Mouse (Mus musculus) MEL (cell line): ENCODE data around the gene Thap3. TPM values are rescaled to one million over a fixed set of nuclear protein-coding genes. Genes with fewer than 3 reads are reported as not detected.
A peak's percentile ranks its signal among the peaks of the same experiment; 100 is the strongest.

Experiments
- DNase-seq: peaks from one replicate; pipeline ENCODE4 v3.0.0; 2011; ENCODE audit warnings: low read depth, low spot score
- H3K27ac ChIP-seq: 2 replicates; pipeline ENCODE4 v1.5.1; 2012; ENCODE audit warnings: low read depth, mild to moderate bottlenecking, control low read depth, low read length, moderate library complexity; ENCODE audit not compliant: control insufficient read depth
- H3K27me3 ChIP-seq, 2 experiments: fragments of 150-350 bp in 1 of 2; sonication (generic) in 1 of 2; 2 replicates each; pipeline ENCODE4 v1.6.1; 2012; ENCODE audit warnings: low read length in 2 of 2, mild to moderate bottlenecking in 2 of 2, improper control_type of control experiment in 1 of 2, moderate library complexity in 1 of 2; ENCODE audit not compliant: insufficient read depth in 2 of 2, control insufficient read depth in 1 of 2
- H3K36me3 ChIP-seq, 2 experiments: 2 replicates each; pipeline ENCODE4 v1.6.1; 2012 to 2014; ENCODE audit warnings: low read length in 2 of 2, improper control_type of control experiment in 1 of 2, inconsistent platforms in 1 of 2, mild to moderate bottlenecking in 1 of 2; ENCODE audit not compliant: insufficient read depth in 2 of 2, control insufficient read depth in 1 of 2
- H3K4me1 ChIP-seq, 2 experiments: fragments of 150-350 bp in 1 of 2; sonication (generic) in 1 of 2; 2 replicates each; pipeline ENCODE4 v1.6.1; 2012; ENCODE audit warnings: low read length in 2 of 2, improper control_type of control experiment in 1 of 2, mild to moderate bottlenecking in 1 of 2; ENCODE audit not compliant: insufficient read depth in 2 of 2, control insufficient read depth in 1 of 2
- H3K4me3 ChIP-seq, 2 experiments: fragments of 150-350 bp in 1 of 2; sonication (generic) in 1 of 2; 2 replicates each; pipeline ENCODE4 v1.5.1; 2012; ENCODE audit warnings: low read depth in 2 of 2, low read length in 2 of 2, mild to moderate bottlenecking in 2 of 2, moderate library complexity in 2 of 2, control low read depth in 1 of 2, improper control_type of control experiment in 1 of 2; ENCODE audit not compliant: control insufficient read depth in 1 of 2, insufficient read depth in 1 of 2
- H3K79me2 ChIP-seq: 2 replicates; pipeline ENCODE4 v1.6.1; 2012; ENCODE audit warnings: mild to moderate bottlenecking, low read length, moderate library complexity; ENCODE audit not compliant: control insufficient read depth, poor library complexity, insufficient read depth
- H3K9ac ChIP-seq: 2 replicates; pipeline ENCODE4 v1.6.1; 2012; ENCODE audit warnings: low read depth, mild to moderate bottlenecking, control low read depth, low read length, moderate library complexity; ENCODE audit not compliant: control insufficient read depth, poor library complexity, severe bottlenecking
- H3K9me3 ChIP-seq: fragments of 150-350 bp; sonication (generic); replicated peaks from 2 replicates; pipeline ENCODE4 v1.6.1; 2012; ENCODE audit warnings: mild to moderate bottlenecking, low read length, improper control_type of control experiment, moderate library complexity; ENCODE audit not compliant: insufficient read depth
- CHD2 ChIP-seq: IDR thresholded peaks from 2 replicates; pipeline ENCODE4 v1.6.1; 2011; ENCODE audit warnings: low read length, improper control_type of control experiment
- CTCF ChIP-seq, 3 experiments: IDR thresholded peaks in 2 of 3; conservative IDR thresholded peaks in 1 of 3; 2 replicates each; pipeline ENCODE4 v1.5.1; 2011 to 2012; ENCODE audit warnings: low read length in 3 of 3, low read depth in 2 of 3, mild to moderate bottlenecking in 2 of 3, improper control_type of control experiment in 1 of 3, inconsistent platforms in 1 of 3, mixed read lengths in 1 of 3, moderate library complexity in 1 of 3; ENCODE audit not compliant: control insufficient read depth in 1 of 3, insufficient read depth in 1 of 3, poor library complexity in 1 of 3, severe bottlenecking in 1 of 3
- E2F4 ChIP-seq: IDR thresholded peaks from 2 replicates; pipeline ENCODE4 v1.6.1; 2011; ENCODE audit warnings: low read depth, low read length, improper control_type of control experiment, borderline replicate concordance
- ELF1 ChIP-seq: IDR thresholded peaks from 2 replicates; pipeline ENCODE4 v1.6.1; 2014; ENCODE audit warnings: low read depth, mild to moderate bottlenecking, inconsistent platforms, low read length, improper control_type of control experiment, moderate library complexity
- ETS1 ChIP-seq: IDR thresholded peaks from 2 replicates; pipeline ENCODE4 v1.6.1; 2012; ENCODE audit warnings: low read depth, mild to moderate bottlenecking, inconsistent platforms, low read length, improper control_type of control experiment, moderate library complexity
- GATA1 ChIP-seq: IDR thresholded peaks from 2 replicates; pipeline ENCODE4 v1.6.1; 2011; ENCODE audit warnings: low read depth, low read length, improper control_type of control experiment
- JUND ChIP-seq: IDR thresholded peaks from 2 replicates; pipeline ENCODE4 v1.6.1; 2011; ENCODE audit warnings: low read depth, mild to moderate bottlenecking, improper control_type of control experiment, low read length
- KAT2A ChIP-seq: conservative IDR thresholded peaks from 2 replicates; pipeline ENCODE4 v1.6.1; 2012; ENCODE audit warnings: low read depth, low read length, improper control_type of control experiment, inconsistent platforms
- MAFK ChIP-seq: IDR thresholded peaks from 2 replicates; pipeline ENCODE4 v1.6.1; 2011; ENCODE audit warnings: low read depth, mild to moderate bottlenecking, low read length, improper control_type of control experiment, borderline replicate concordance
- MAX ChIP-seq: IDR thresholded peaks from 2 replicates; pipeline ENCODE4 v1.6.1; 2011; ENCODE audit warnings: low read length, improper control_type of control experiment
- MAZ ChIP-seq: IDR thresholded peaks from 2 replicates; pipeline ENCODE4 v1.6.1; 2012; ENCODE audit warnings: low read depth, mild to moderate bottlenecking, inconsistent platforms, low read length, improper control_type of control experiment
- MXI1 ChIP-seq: IDR thresholded peaks from 2 replicates; pipeline ENCODE4 v1.6.1; 2011; ENCODE audit warnings: mild to moderate bottlenecking, low read depth, low read length, improper control_type of control experiment
- MYB ChIP-seq: IDR thresholded peaks from 2 replicates; pipeline ENCODE4 v1.6.1; 2011; ENCODE audit warnings: mild to moderate bottlenecking, low read depth, low read length, improper control_type of control experiment
- NRF1 ChIP-seq: IDR thresholded peaks from 2 replicates; pipeline ENCODE4 v1.6.1; 2014; ENCODE audit warnings: low read depth, mild to moderate bottlenecking, inconsistent platforms, low read length, improper control_type of control experiment, moderate library complexity; ENCODE audit not compliant: poor library complexity, insufficient read depth, severe bottlenecking
- POLR2AphosphoS2 ChIP-seq: IDR thresholded peaks from 2 replicates; pipeline ENCODE4 v1.6.1; 2011; ENCODE audit warnings: low read length, improper control_type of control experiment
- POLR2AphosphoS5 ChIP-seq: IDR thresholded peaks from 2 replicates; pipeline ENCODE4 v1.6.1; 2012; ENCODE audit warnings: low read depth, borderline replicate concordance, mild to moderate bottlenecking, inconsistent platforms, low read length, moderate library complexity, mixed read lengths
- RCOR1 ChIP-seq: IDR thresholded peaks from 2 replicates; pipeline ENCODE4 v1.6.1; 2012; ENCODE audit warnings: low read depth, mild to moderate bottlenecking, inconsistent platforms, low read length, improper control_type of control experiment
- SMC3 ChIP-seq: IDR thresholded peaks from 2 replicates; pipeline ENCODE4 v1.6.1; 2011; ENCODE audit warnings: low read depth, low read length, improper control_type of control experiment
- TBP ChIP-seq: IDR thresholded peaks from 2 replicates; pipeline ENCODE4 v1.8.0; 2011; ENCODE audit warnings: low read depth, low read length, improper control_type of control experiment
- UBTF ChIP-seq: IDR thresholded peaks from 2 replicates; pipeline ENCODE4 v1.6.1; 2012; ENCODE audit warnings: low read depth, mild to moderate bottlenecking, inconsistent platforms, low read length, improper control_type of control experiment, moderate library complexity, borderline replicate concordance; ENCODE audit not compliant: insufficient read depth
- USF2 ChIP-seq, 2 experiments: IDR thresholded peaks; 2 replicates each; pipeline ENCODE4 v1.6.1; 2011 to 2012; ENCODE audit warnings: improper control_type of control experiment in 2 of 2, low read length in 2 of 2, borderline replicate concordance in 1 of 2, inconsistent platforms in 1 of 2, low read depth in 1 of 2, mild to moderate bottlenecking in 1 of 2; ENCODE audit not compliant: insufficient read depth in 1 of 2
- ZKSCAN1 ChIP-seq: IDR thresholded peaks from 2 replicates; pipeline ENCODE4 v1.6.1; 2012; ENCODE audit warnings: low read depth, mild to moderate bottlenecking, inconsistent platforms, low read length, improper control_type of control experiment, moderate library complexity
- ZMIZ1 ChIP-seq: IDR thresholded peaks from 2 replicates; pipeline ENCODE4 v1.6.1; 2012; ENCODE audit warnings: low read depth, mild to moderate bottlenecking, inconsistent platforms, low read length, improper control_type of control experiment, moderate library complexity
- polyA plus RNA-seq, 2 experiments: library from polyadenylated mRNA; stranded (reverse) in 1 of 2; unstranded in 1 of 2; fragments of >175 nt in 1 of 2; fragments of >200 nt in 1 of 2; gene quantifications; 2 replicates each; pipeline versions ENCODE4 v1.2.1 to v1.2.4; 2012; ENCODE audit warnings: low replicate concordance in 2 of 2, low read depth in 1 of 2; ENCODE audit not compliant: insufficient read length in 2 of 2, insufficient read depth in 1 of 2, missing spikeins in 1 of 2
- total RNA-seq: library from RNA; depleted of rRNA; stranded (reverse); fragments of 300-350 nt; gene quantifications from 2 replicates; pipeline ENCODE4 v1.2.3, GENCODE M21; 2012

Thap3 gene
- total and polyA plus RNA-seq, 3 experiments: 13.7 to 17.2 TPM; not detected in 1

GRCm38 (mm10) chr4:152027524-152027923 lies 38.7 kb upstream of the Thap3 start, which contains the start of gene Zbtb48 (continued):
- peak; percentile 38; the same call in 1 of the 2 replicates for TF ChIP-seq NRF1
- peak; percentile 87 for TF ChIP-seq MXI1
- TF ChIP-seq JUND: no peak
- TF ChIP-seq RCOR1: no peak
- TF ChIP-seq CTCF (IDR thresholded peaks at IDR 0.05 in 2 of 3, conservative IDR thresholded peaks at IDR 0.05 in 1 of 3; ENCODE audit: control insufficient read depth in 1 of 3, insufficient read depth in 1 of 3, low read depth in 2 of 3, low read length in 3 of 3, poor library complexity in 1 of 3, severe bottlenecking in 1 of 3): no peak
- TF ChIP-seq TBP: peak; percentile 53; the same call in 1 of the 2 replicates
- TF ChIP-seq E2F4: no peak
- TF ChIP-seq SMC3: no peak
- TF ChIP-seq USF2 (IDR thresholded peaks at IDR 0.05; ENCODE audit: borderline replicate concordance in 1 of 2, insufficient read depth in 1 of 2, low read depth in 1 of 2, low read length in 2 of 2): no peak
- TF ChIP-seq UBTF: no peak
- TF ChIP-seq CHD2: no peak
- peak; percentile 90 for TF ChIP-seq POLR2AphosphoS2
- TF ChIP-seq KAT2A: no peak; the same call in 1 of the 2 replicates
- TF ChIP-seq, all 39 proteins: peak for 12

- Histone ChIP-seq H3K27ac (peak overlapping the region; percentile 37; the same call in 1 of the 2 replicates), H3K9me3 (no peaks in the 10 kb centered on the region)
- TF ChIP-seq MAFK: no peak
- peak; percentile 56; the same call in 1 of the 2 replicates for TF ChIP-seq NRF1
- TF ChIP-seq, all 39 proteins: peak for 1
- peaks cover 0 to 15% of the 10 kb centered on the region in 2 experiments; a peak in 2 of 4 replicates for H3K36me3 ChIP-seq
- H3K79me2 ChIP-seq: peaks cover 30% of the 10 kb centered on the region
- H3K27me3 ChIP-seq: no peaks in the 10 kb centered on the region
- peak overlapping the region; percentile 84 for H3K9ac ChIP-seq
- peak overlapping the region; percentile 69 to 71 for H3K4me3 ChIP-seq
- DNase-seq: peak; percentile 53
- peaks cover 0 to 22% of the 10 kb centered on the region in 2 experiments; a peak in 3 of 4 replicates for H3K4me1 ChIP-seq
Observed at GRCm38 (mm10) chr4:152026751-152027508, 38.1 kb upstream of the Thap3 start.

- peaks cover 0 to 15% of the 10 kb centered on the region in 2 experiments; a peak in 2 of 4 replicates for H3K36me3 ChIP-seq
- H3K27ac ChIP-seq: no peak overlapping the region
- no peak for DNase-seq
- H3K9ac ChIP-seq: no peak overlapping the region
- peaks cover 30% of the 10 kb centered on the region for H3K79me2 ChIP-seq
- H3K4me3 ChIP-seq: no peak overlapping the region
- TF ChIP-seq POLR2AphosphoS5: no peak
- TF ChIP-seq E2F4: no peak
- no peak for TF ChIP-seq MAZ
- no peak for TF ChIP-seq USF2 (IDR thresholded peaks at IDR 0.05; ENCODE audit: borderline replicate concordance in 1 of 2, insufficient read depth in 1 of 2, low read depth in 1 of 2, low read length in 2 of 2)
- TF ChIP-seq ELF1: no peak
- TF ChIP-seq ZMIZ1: no peak
- no peak for TF ChIP-seq MXI1
- TF ChIP-seq RCOR1: no peak
- no peak for TF ChIP-seq MAX
- no peak for TF ChIP-seq CHD2
- no peak for TF ChIP-seq GATA1
- TF ChIP-seq ETS1: no peak
- TF ChIP-seq ZKSCAN1: no peak
- TF ChIP-seq CTCF (IDR thresholded peaks at IDR 0.05 in 2 of 3, conservative IDR thresholded peaks at IDR 0.05 in 1 of 3; ENCODE audit: control insufficient read depth in 1 of 3, insufficient read depth in 1 of 3, low read depth in 2 of 3, low read length in 3 of 3, poor library complexity in 1 of 3, severe bottlenecking in 1 of 3): no peak
- TF ChIP-seq MYB: no peak
- H3K4me1 ChIP-seq: peaks cover 0 to 22% of the 10 kb centered on the region in 2 experiments; a peak in 3 of 4 replicates
- no peaks in the 10 kb centered on the region for H3K9me3 ChIP-seq
- H3K27me3 ChIP-seq: no peaks in the 10 kb centered on the region
Observed at GRCm38 (mm10) chr4:152024525-152024924, 35.7 kb upstream of the Thap3 start.
